Mouse (Mus musculus): ENCODE measurements around the gene Olfr469. TPM values are rescaled to one million over a fixed set of nuclear protein-coding genes. Genes with fewer than 3 reads are reported as not detected.

Olfr469 gene
- polyA plus RNA-seq, 1 experiment: not detected

GRCm38 (mm10) chr7:107801108-107801507, 24.2 kb downstream of the Olfr469 start, which contains the start of gene Ovch2:
TSS of gene Ovch2 (minus strand) at chr7:107801208.
- H3K79me3 ChIP-seq (ENCODE audit: low read depth): no peaks in the 10 kb centered on the region
- H3K36me3 ChIP-seq (ENCODE audit: control insufficient read depth, insufficient read depth): no peaks in the 10 kb centered on the region
- no peaks in the 10 kb centered on the region for H3K79me2 ChIP-seq (ENCODE audit: control insufficient read depth, insufficient read depth)
- H3K4me3 ChIP-seq (ENCODE audit: insufficient read depth, poor library complexity, severe bottlenecking): no peak within 1 kb of the TSS
- H3ac ChIP-seq (ENCODE audit: control insufficient read depth, insufficient read length, low read depth): no peak within 1 kb of the TSS
- no peaks in the 10 kb centered on the region for H3K27me3 ChIP-seq (ENCODE audit: control insufficient read depth, insufficient read depth, insufficient read length)
- TF ChIP-seq MYOD1 (IDR thresholded peaks at IDR 0.05; ENCODE audit: control insufficient read depth, insufficient read length, low read depth) (no peak), MAX (IDR thresholded peaks at IDR 0.05) (no peak), FOSL1 (IDR thresholded peaks at IDR 0.05; ENCODE audit: insufficient read depth, low read length, poor library complexity, severe bottlenecking) (no peak), USF1 (IDR thresholded peaks at IDR 0.05; ENCODE audit: low read depth) (no peak), CEBPB (IDR thresholded peaks at IDR 0.05; ENCODE audit: low read depth) (no peak), MYOG (IDR thresholded peaks at IDR 0.05; ENCODE audit: control insufficient read depth, extremely low read depth, insufficient read length) (no peak), CTCF (IDR thresholded peaks at IDR 0.05; ENCODE audit: control insufficient read depth, insufficient read depth, insufficient read length) (no peak)

- Histone ChIP-seq H3K4me3 (ENCODE audit: insufficient read depth, poor library complexity, severe bottlenecking) (no peak overlapping the region), H3K36me3 (ENCODE audit: control insufficient read depth, insufficient read depth) (no peaks in the 10 kb centered on the region), H3K79me3 (ENCODE audit: low read depth) (no peaks in the 10 kb centered on the region), H3ac (ENCODE audit: control insufficient read depth, insufficient read length, low read depth) (no peak overlapping the region), H3K27me3 (ENCODE audit: control insufficient read depth, insufficient read depth, insufficient read length) (no peaks in the 10 kb centered on the region), H3K79me2 (ENCODE audit: control insufficient read depth, insufficient read depth) (no peaks in the 10 kb centered on the region)
- TF ChIP-seq MAX (IDR thresholded peaks at IDR 0.05) (no peak), USF1 (IDR thresholded peaks at IDR 0.05; ENCODE audit: low read depth) (no peak), MYOD1 (IDR thresholded peaks at IDR 0.05; ENCODE audit: control insufficient read depth, insufficient read length, low read depth) (no peak), FOSL1 (IDR thresholded peaks at IDR 0.05; ENCODE audit: insufficient read depth, low read length, poor library complexity, severe bottlenecking) (no peak), MYOG (IDR thresholded peaks at IDR 0.05; ENCODE audit: control insufficient read depth, extremely low read depth, insufficient read length) (no peak), CEBPB (IDR thresholded peaks at IDR 0.05; ENCODE audit: low read depth) (no peak), CTCF (IDR thresholded peaks at IDR 0.05; ENCODE audit: control insufficient read depth, insufficient read depth, insufficient read length) (no peak)
Measured at GRCm38 (mm10) chr7:107796500-107796899, 28.8 kb downstream of the Olfr469 start.

GRCm38 (mm10) chr7:107787977-107788620, 37.2 kb downstream of the Olfr469 start:
- H3K79me2 ChIP-seq (ENCODE audit: control insufficient read depth, insufficient read depth): no peaks in the 10 kb centered on the region
- no peaks in the 10 kb centered on the region for H3K27me3 ChIP-seq (ENCODE audit: control insufficient read depth, insufficient read depth, insufficient read length)
- no peaks in the 10 kb centered on the region for H3K36me3 ChIP-seq (ENCODE audit: control insufficient read depth, insufficient read depth)
- no peaks in the 10 kb centered on the region for H3K79me3 ChIP-seq (ENCODE audit: low read depth)
- no peak for TF ChIP-seq CTCF (IDR thresholded peaks at IDR 0.05; ENCODE audit: control insufficient read depth, insufficient read depth, insufficient read length)
- no peak for TF ChIP-seq CEBPB (IDR thresholded peaks at IDR 0.05; ENCODE audit: low read depth)
- TF ChIP-seq USF1 (IDR thresholded peaks at IDR 0.05; ENCODE audit: low read depth): no peak
- TF ChIP-seq MYOG (IDR thresholded peaks at IDR 0.05; ENCODE audit: control insufficient read depth, extremely low read depth, insufficient read length): no peak
- TF ChIP-seq MYOD1 (IDR thresholded peaks at IDR 0.05; ENCODE audit: control insufficient read depth, insufficient read length, low read depth): no peak
- no peak for TF ChIP-seq FOSL1 (IDR thresholded peaks at IDR 0.05; ENCODE audit: insufficient read depth, low read length, poor library complexity, severe bottlenecking)
- TF ChIP-seq MAX (IDR thresholded peaks at IDR 0.05): no peak
- no peak overlapping the region for H3K4me3 ChIP-seq (ENCODE audit: insufficient read depth, poor library complexity, severe bottlenecking)
- no peak overlapping the region for H3ac ChIP-seq (ENCODE audit: control insufficient read depth, insufficient read length, low read depth)

- Histone ChIP-seq H3K79me3 (ENCODE audit: low read depth) (no peaks in the 10 kb centered on the region), H3K79me2 (ENCODE audit: control insufficient read depth, insufficient read depth) (no peaks in the 10 kb centered on the region), H3K36me3 (ENCODE audit: control insufficient read depth, insufficient read depth) (no peaks in the 10 kb centered on the region), H3K4me3 (ENCODE audit: insufficient read depth, poor library complexity, severe bottlenecking) (no peak overlapping the region), H3ac (ENCODE audit: control insufficient read depth, insufficient read length, low read depth) (no peak overlapping the region), H3K27me3 (ENCODE audit: control insufficient read depth, insufficient read depth, insufficient read length) (no peaks in the 10 kb centered on the region)
- TF ChIP-seq MYOD1 (IDR thresholded peaks at IDR 0.05; ENCODE audit: control insufficient read depth, insufficient read length, low read depth) (no peak), MAX (IDR thresholded peaks at IDR 0.05) (no peak), MYOG (IDR thresholded peaks at IDR 0.05; ENCODE audit: control insufficient read depth, extremely low read depth, insufficient read length) (no peak), CEBPB (IDR thresholded peaks at IDR 0.05; ENCODE audit: low read depth) (no peak)
Measured at GRCm38 (mm10) chr7:107779611-107780010, 45.7 kb downstream of the Olfr469 start.

- Histone ChIP-seq H3K4me3 (ENCODE audit: insufficient read depth, poor library complexity, severe bottlenecking) (no peak overlapping the region), H3K79me3 (ENCODE audit: low read depth) (no peaks in the 10 kb centered on the region), H3K27me3 (ENCODE audit: control insufficient read depth, insufficient read depth, insufficient read length) (no peaks in the 10 kb centered on the region), H3K36me3 (ENCODE audit: control insufficient read depth, insufficient read depth) (no peaks in the 10 kb centered on the region), H3K79me2 (ENCODE audit: control insufficient read depth, insufficient read depth) (no peaks in the 10 kb centered on the region), H3ac (ENCODE audit: control insufficient read depth, insufficient read length, low read depth) (no peak overlapping the region)
- TF ChIP-seq CEBPB (IDR thresholded peaks at IDR 0.05; ENCODE audit: low read depth) (no peak), MAX (IDR thresholded peaks at IDR 0.05) (no peak), MYOD1 (IDR thresholded peaks at IDR 0.05; ENCODE audit: control insufficient read depth, insufficient read length, low read depth) (no peak), CTCF (IDR thresholded peaks at IDR 0.05; ENCODE audit: control insufficient read depth, insufficient read depth, insufficient read length) (no peak), USF1 (IDR thresholded peaks at IDR 0.05; ENCODE audit: low read depth) (no peak), MYOG (IDR thresholded peaks at IDR 0.05; ENCODE audit: control insufficient read depth, extremely low read depth, insufficient read length) (no peak), FOSL1 (IDR thresholded peaks at IDR 0.05; ENCODE audit: insufficient read depth, low read length, poor library complexity, severe bottlenecking) (no peak)
Measured at GRCm38 (mm10) chr7:107778216-107778615, 47.1 kb downstream of the Olfr469 start.

Data from C2C12 (cell line).